Mouse (Mus musculus) retina, postnatal 7 days (tissue): ENCODE data around the gene Olfr624.
"Not testable (repeated sequence)": the region's sequence is repeated elsewhere in the genome, so short reads cannot be mapped to it uniquely, and the experiment has no call there.

Experiments used
- DNase-seq: peaks from one replicate; pipeline ENCODE4 v3.0.0-alpha.2; 2012; ENCODE audit warnings: low read depth, low spot score

The Olfr624 gene

GRCm38 (mm10) chr7:103671091-103671490, at the start of gene Olfr624:
Gene Olfr624, minus strand, starts transcription at chr7:103671191.
- DNase-seq: no peak

- not testable (repeated sequence) for DNase-seq
These were observed 45.4 kb upstream of the Olfr624 start for GRCm38 (mm10) chr7:103716398-103716797.

- no peak for DNase-seq
These were observed 43.4 kb upstream of the Olfr624 start, which contains the start of gene Olfr243 for GRCm38 (mm10) chr7:103714371-103714770. Gene Olfr243, plus strand, starts transcription at chr7:103714671.

- no peak for DNase-seq
These were observed 41.0 kb upstream of the Olfr624 start for GRCm38 (mm10) chr7:103712024-103712423.

- DNase-seq: no peak
These were observed 28.5 kb upstream of the Olfr624 start for GRCm38 (mm10) chr7:103699469-103699868.

GRCm38 (mm10) chr7:103682420-103682819, 11.4 kb upstream of the Olfr624 start, which contains the start of gene Olfr625-ps1:
Gene Olfr625-ps1, plus strand, starts transcription at chr7:103682720.
- no peak for DNase-seq

GRCm38 (mm10) chr7:103663598-103663997, 7.4 kb downstream of the Olfr624 start, which contains the start of gene Olfr623:
Gene Olfr623, minus strand, starts transcription at chr7:103663698.
- DNase-seq: no peak

GRCm38 (mm10) chr7:103644070-103644469, 26.9 kb downstream of the Olfr624 start:
- no peak for DNase-seq

- DNase-seq: no peak
These were observed 28.4 kb downstream of the Olfr624 start, which contains the start of gene Olfr622 for GRCm38 (mm10) chr7:103642602-103643001. Gene Olfr622, minus strand, starts transcription at chr7:103642702.

GRCm38 (mm10) chr7:103636795-103637194, 34.2 kb downstream of the Olfr624 start:
- no peak for DNase-seq
